Mouse (Mus musculus): ENCODE data around the gene Insl3.

Gene Insl3

DNA sequence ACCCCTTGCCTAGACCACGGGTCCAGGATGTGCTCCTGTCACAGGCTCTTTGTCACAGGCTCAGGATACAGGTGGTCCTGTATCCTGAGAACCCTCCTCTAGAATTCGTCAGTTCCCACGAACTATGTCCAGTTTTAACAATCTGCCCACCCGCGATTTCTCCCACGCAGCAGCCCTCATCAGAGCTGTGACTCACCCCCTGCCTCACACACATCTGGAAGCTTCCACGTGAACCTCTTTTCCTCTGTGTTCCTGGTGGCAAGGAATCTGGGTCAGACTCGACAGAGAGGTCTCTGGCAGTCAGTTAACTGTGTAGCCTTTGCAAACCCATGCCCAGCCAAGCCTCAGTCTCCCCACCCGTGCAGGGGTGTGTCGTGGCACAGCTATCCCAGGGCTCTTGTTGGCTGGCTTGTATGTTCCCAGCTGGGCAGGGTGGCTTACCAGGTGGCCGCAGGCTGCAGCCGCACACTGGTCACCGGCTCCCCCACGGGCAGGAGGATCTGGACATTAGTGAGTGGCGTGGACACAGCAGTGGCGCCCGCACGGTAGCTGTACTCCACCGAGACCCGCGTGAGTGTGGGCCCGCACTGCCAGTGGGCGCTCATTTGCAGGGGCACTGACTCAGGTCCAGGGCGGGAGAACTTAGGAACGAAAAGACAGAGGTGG is 20.3 kb downstream of the Insl3 start:
- DNase-seq (ENCODE audit: low read depth, low spot score), result no peak

GRCm38 (mm10) chr8:71709800-71710446 is 20.9 kb downstream of the Insl3 start:
- DNase-seq (ENCODE audit: low read depth, low spot score), result peak; percentile 96

- DNase-seq (ENCODE audit: low read depth, low spot score), result no peak
Observed at GRCm38 (mm10) chr8:71711574-71711973, 22.6 kb downstream of the Insl3 start.

DNA sequence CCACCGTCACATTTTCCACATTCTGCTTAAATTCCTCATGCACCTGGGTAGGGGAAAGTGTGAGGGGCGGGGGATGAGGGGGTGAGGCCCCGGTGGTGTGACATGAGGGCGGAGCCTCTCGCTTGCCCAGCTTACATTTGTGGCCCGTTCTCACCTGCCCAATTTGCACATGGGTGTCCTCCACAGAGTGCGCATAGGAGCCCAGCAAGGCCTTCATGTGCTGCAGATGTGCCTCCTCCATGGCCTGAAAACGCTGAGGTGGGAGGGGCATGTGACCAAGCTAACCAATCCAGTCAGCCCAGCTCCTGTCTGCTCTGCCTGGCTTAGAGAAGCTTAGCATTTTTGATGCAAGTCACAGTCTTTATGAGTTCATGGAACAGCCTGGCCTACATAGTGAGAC is 26.5 kb downstream of the Insl3 start:
- no peak for DNase-seq (ENCODE audit: low read depth, low spot score)

- peak; percentile 64 for DNase-seq (ENCODE audit: low read depth, low spot score)
Observed at GRCm38 (mm10) chr8:71716561-71717053, 27.6 kb downstream of the Insl3 start.

- DNase-seq (ENCODE audit: low read depth, low spot score), result no peak
Observed at GRCm38 (mm10) chr8:71717096-71717495, 28.1 kb downstream of the Insl3 start.

- no peak for DNase-seq (ENCODE audit: low read depth, low spot score)
Observed at GRCm38 (mm10) chr8:71718252-71718651, 29.2 kb downstream of the Insl3 start.

DNA sequence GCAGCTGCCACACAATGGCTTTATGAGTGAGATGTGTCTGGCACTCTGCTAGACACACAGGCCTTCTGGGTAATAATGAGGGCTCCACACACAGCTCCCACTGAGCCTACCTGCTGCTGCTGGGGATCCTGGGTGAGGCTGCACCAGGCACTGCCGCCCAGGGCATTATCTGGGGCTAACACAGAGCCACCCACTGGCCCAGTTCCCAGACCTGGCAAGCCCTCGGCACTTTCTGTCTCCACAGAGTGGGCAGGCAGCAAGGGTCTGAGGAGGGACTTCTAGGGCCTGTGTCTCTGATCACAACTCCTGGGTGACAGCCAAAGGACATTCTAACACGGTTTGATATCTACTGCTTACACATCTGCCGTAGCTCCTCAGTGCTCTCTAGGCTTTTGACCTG is 30.2 kb downstream of the Insl3 start:
- DNase-seq (ENCODE audit: low read depth, low spot score), result no peak

DNA sequence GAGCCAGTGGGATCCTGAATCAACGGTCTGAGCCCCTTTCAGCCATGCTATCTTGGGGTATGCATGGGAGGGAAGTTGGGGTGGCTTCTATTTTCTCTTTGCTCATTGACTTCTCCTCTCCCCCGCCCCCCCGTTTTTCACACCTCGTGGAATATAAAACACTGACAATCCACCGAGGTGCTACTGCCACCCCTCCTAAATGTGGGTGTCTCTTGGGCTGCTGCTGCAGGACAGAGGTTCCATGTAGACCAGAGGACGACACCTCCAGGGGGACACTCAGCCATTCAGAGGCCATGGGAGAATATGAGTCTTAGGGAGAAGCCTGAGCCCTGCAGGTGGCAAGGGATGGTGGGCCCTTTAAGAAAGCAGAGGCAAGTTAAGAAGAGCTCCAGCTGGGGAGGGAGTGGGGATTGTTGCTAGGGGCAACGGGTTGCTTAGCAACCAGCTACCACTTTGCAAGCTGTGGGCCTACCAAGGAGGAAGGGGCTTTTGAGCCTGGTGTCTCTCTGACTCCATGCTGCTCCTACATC is 31.0 kb downstream of the Insl3 start:
- DNase-seq (ENCODE audit: low read depth, low spot score), result peak; percentile 85

DNA sequence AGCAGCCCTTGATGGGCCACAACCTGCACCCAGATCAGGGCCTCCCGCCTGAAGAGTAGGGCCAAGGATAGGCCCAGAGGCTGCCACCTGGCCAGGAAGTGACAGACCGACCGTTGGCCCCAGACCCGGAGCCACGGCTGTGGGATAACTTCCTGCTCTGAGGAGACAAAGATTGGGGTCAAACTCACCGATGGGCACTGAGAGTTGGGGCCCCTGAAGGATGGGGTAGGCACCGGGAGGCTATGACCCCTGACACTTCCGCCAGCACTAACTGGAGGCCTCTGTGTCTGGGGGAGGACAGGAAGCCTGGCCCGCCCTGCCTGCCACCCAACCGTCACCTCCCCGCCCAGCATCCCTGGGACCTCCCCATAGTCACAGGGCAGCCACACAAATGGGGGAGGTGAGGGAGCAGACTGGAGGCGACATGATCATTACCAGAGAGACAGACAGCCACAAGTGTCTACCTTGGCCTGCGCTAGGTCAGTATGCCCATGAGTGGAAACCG is 34.1 kb downstream of the Insl3 start:
- no peak for DNase-seq (ENCODE audit: low read depth, low spot score)

DNA sequence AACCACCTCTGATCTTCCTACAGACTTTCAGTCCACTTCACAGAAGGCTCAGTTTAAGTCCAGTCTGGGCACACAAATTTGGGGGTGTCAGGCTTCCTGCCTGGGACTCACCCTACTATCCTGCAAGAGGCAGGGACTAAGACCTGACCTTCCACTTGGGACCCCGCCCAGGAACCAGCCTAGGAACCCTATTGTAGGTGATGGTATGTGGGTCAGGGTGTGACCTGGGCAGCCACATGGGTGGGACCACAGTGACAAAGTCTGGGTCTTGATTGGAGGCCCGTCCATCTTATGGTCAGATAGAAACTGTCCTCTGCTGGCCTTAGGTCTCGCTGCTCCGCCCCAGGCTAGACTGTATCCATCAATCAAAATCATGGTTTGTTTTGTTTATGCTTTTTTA is 35.4 kb downstream of the Insl3 start:
- DNase-seq (ENCODE audit: low read depth, low spot score), result no peak

DNA sequence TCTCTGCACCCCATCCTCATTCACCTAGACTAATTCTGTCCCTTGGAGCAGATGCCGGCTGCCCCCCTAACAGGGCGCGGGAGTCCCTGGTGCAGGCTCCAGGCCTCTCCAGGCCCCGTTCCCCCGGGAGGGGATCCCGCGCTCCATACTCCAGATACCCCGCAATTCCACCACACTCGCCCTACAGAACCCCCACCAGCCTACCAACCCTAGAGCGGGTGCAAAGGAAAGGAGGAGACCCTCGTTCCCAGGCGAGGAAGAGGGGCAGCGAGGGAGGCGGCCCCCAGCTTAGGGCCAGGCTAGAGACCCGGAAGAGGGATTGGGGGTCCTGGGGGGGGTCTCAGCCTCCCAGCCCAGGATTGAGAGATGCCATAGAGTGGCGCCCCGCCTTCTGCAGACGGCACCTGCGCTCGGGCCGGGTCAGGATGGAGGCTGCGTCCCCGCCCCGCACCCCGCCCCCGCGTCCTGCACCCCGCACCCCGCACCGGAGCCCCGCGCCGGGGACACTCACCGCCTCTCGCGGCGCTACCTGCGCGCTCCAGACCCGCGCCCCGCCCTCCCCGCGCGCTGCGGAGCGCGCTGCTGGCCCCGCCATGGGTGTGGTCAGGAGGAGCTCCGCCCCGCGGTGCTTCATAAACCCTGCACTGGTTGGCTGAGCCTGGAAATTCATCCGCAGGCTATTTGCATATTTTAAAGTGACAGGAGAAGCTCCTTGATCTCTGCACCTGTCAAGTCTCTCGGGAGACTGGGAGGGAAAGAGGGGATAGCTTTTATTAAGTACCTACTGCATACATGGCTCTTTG is 36.3 kb downstream of the Insl3 start, which contains the start of gene Fcho1:
TSS of gene Fcho1 (minus strand) at position 595 of the 803 bp plus-strand sequence.
- peak; percentile 90 for DNase-seq (ENCODE audit: low read depth, low spot score)

- peak; percentile 66 for DNase-seq (ENCODE audit: low read depth, low spot score)
Observed at GRCm38 (mm10) chr8:71728240-71728785, 39.3 kb downstream of the Insl3 start.

DNA sequence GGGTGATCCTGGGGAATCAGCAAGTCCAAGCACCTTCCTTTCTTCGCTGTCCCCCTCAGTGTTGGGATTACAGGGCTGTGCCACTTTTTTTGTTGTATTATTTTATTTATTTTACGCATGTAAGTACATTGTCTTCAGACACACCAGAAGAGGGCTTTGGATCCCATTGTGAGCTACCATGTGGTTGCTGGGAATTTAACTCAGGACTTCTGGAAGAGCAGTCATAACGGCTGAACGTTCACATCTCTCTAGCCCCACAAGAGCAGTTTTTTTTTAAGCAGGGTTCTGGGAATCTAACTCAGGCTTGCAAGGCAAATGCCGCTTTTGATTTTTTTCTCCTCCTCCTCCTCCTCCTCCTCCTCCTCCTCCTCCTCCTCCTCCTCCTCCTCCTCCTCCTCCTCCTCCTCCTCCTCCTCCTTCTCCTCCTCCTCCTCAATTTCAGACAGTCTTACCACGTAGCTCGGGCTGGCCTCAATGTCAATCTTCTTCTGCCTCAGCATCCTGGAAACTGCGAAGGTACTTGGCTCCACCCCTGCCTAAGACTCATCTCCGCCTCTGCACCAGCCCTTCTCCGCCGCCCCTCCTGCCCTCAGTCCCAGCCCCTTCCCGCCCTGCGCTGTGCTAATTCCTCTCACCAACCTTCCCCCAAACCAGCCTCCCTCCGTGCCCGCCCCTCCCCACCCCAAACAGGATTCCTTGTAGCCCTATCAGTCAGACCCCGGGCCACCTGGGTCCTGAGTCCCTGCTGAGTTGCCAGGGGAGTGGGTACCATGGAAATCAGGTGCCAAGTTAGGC is 40.0 kb downstream of the Insl3 start:
- DNase-seq (ENCODE audit: low read depth, low spot score), result peak; percentile 75

GRCm38 (mm10) chr8:71731652-71732230 is 42.7 kb downstream of the Insl3 start:
- peak; percentile 75 for DNase-seq (ENCODE audit: low read depth, low spot score)

GRCm38 (mm10) chr8:71738316-71738715 is 49.3 kb downstream of the Insl3 start:
- peak; percentile 28 for DNase-seq (ENCODE audit: low read depth, low spot score)
